ENCODE assay signal across 19 mouse cellular contexts in the genomic region with DNA sequence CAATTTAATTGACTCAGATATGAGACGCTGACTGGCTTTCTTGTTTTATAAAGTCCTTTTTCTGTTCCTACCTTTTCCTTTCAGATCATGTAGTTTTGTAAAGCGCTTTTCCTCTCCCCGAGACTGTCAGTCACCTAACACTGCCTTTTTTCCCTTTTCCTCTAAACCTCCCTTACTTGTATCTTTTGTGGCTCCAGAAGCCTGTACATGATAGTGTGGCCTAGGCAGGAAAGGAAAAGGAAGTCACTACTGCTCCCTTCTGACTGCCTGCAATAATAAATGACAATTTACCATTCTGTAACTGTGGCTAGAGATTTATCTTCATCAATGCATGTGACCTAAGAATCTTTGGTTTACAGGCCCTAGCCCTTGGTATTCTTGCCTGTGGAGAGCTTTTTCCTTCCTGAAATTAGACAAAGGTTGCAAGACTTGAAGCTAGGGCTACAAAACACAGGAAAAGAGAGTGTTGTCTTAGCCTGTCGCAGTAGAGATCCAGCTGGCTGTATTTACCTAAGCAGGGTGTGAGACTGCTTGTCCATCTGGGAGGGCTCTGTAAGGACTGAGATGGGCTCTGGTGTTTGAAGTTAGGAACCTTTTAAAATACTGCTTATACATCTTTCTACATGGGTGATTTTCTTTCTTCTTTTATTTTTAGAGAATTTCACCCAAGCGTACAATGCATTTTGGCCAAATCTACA. TPM values are rescaled to one million over a fixed set of nuclear protein-coding genes. Genes with fewer than 3 reads are reported as not detected.
DNase-seq lines count a peak whose midpoint lies in the region; ATAC-seq lines count a peak whose summit lies in the region.
"Had no signal": no experiment of that assay in that cellular context is flagged by ENCODE, and none has a peak within 500 bp of the region (broad histone marks: within the 10 kb centered on the region; RNA-seq: fewer than 3 reads in every experiment).

No protein-coding gene starts in this region.

- WGBS in heart, embryonic 14.5 days: 75% methylated on average over 5 of the region's 5 CpGs
- WGBS in midbrain, embryonic 10.5 days: 73% methylated on average over 5 of the region's 5 CpGs
- 80% methylated on average over 5 of the region's 5 CpGs for WGBS in midbrain, embryonic 14.5 days
- 70% methylated on average over 5 of the region's 5 CpGs for WGBS in forebrain, embryonic 13.5 days
- 65% methylated on average over 5 of the region's 5 CpGs for WGBS in midbrain, embryonic 15.5 days
- 72% methylated on average over 5 of the region's 5 CpGs for whole genome bisulfite sequencing in intestine, embryonic 16.5 days

- no peaks in the 10 kb centered on the region for H3K36me3 ChIP-seq in heart, embryonic 14.5 days (ENCODE audit: control insufficient read depth, insufficient read depth, low read length)
- H3K36me3 ChIP-seq in midbrain, embryonic 10.5 days: no peaks in the 10 kb centered on the region
- no peaks in the 10 kb centered on the region for H3K36me3 ChIP-seq in midbrain, embryonic 14.5 days (ENCODE audit: control insufficient read depth, insufficient read depth, low read length)
- no peaks in the 10 kb centered on the region for H3K36me3 ChIP-seq in forebrain, embryonic 13.5 days (ENCODE audit: poor library complexity, severe bottlenecking)
- H3K36me3 ChIP-seq in midbrain, embryonic 15.5 days (replicated peaks): no peaks in the 10 kb centered on the region
- no peaks in the 10 kb centered on the region for H3K36me3 ChIP-seq in intestine, embryonic 16.5 days (ENCODE audit: control insufficient read depth, insufficient read depth, low read length)
- H3K36me3 ChIP-seq: lung, embryonic 15.5 days; neural tube, embryonic 15.5 days had no signal

- peak; percentile 54; the same call in 1 of the 2 replicates for ATAC-seq in heart, embryonic 14.5 days (ENCODE audit: insufficient number of reproducible peaks, insufficient read depth, low FRiP score, low read depth)
- ATAC-seq in midbrain, embryonic 14.5 days (ENCODE audit: low FRiP score, low TSS enrichment): no peak
- peak; percentile 60 for ATAC-seq in forebrain, embryonic 13.5 days
- ATAC-seq in midbrain, embryonic 15.5 days (replicated peaks): 0 out of 2 replicates have a peak, but pooled peaks have one; percentile 38
- ATAC-seq in intestine, embryonic 16.5 days: no peak
- ATAC-seq: hindbrain, embryonic 16.5 days had no signal

- no peaks in the 10 kb centered on the region for H3K9me3 ChIP-seq in heart, embryonic 14.5 days (ENCODE audit: control insufficient read depth, low read length)
- no peaks in the 10 kb centered on the region for H3K9me3 ChIP-seq in midbrain, embryonic 10.5 days (replicated peaks)
- H3K9me3 ChIP-seq in midbrain, embryonic 14.5 days (ENCODE audit: control insufficient read depth, low read length): no peaks in the 10 kb centered on the region
- no peaks in the 10 kb centered on the region for H3K9me3 ChIP-seq in forebrain, embryonic 13.5 days (replicated peaks)
- H3K9me3 ChIP-seq in midbrain, embryonic 15.5 days: no peaks in the 10 kb centered on the region
- H3K9me3 ChIP-seq in intestine, embryonic 16.5 days (ENCODE audit: control insufficient read depth, low read length): no peaks in the 10 kb centered on the region
- H3K9me3 ChIP-seq: lung, embryonic 15.5 days; neural tube, embryonic 15.5 days had no signal

- H3K4me2 ChIP-seq in heart, embryonic 14.5 days (ENCODE audit: low read length): no peak overlapping the region
- no peak overlapping the region for H3K4me2 ChIP-seq in midbrain, embryonic 14.5 days (ENCODE audit: low read length)
- H3K4me2 ChIP-seq in forebrain, embryonic 13.5 days: no peak overlapping the region
- H3K4me2 ChIP-seq in midbrain, embryonic 15.5 days: no peak overlapping the region
- no peak overlapping the region for H3K4me2 ChIP-seq in intestine, embryonic 16.5 days (ENCODE audit: low read depth, low read length)
- H3K4me2 ChIP-seq: lung, embryonic 15.5 days; neural tube, embryonic 15.5 days had no signal

- H3K9ac ChIP-seq in heart, embryonic 14.5 days (ENCODE audit: low read length): no peak overlapping the region
- no peak overlapping the region for H3K9ac ChIP-seq in midbrain, embryonic 14.5 days (replicated peaks; ENCODE audit: low read length)
- no peak overlapping the region for H3K9ac ChIP-seq in forebrain, embryonic 13.5 days
- H3K9ac ChIP-seq in midbrain, embryonic 15.5 days: no peak overlapping the region
- H3K9ac ChIP-seq in intestine, embryonic 16.5 days (ENCODE audit: low read depth, low read length): no peak overlapping the region
- H3K9ac ChIP-seq: lung, embryonic 15.5 days; neural tube, embryonic 15.5 days had no signal

- DNase-seq in heart, postnatal 36 days: no peak
- DNase-seq in midbrain, embryonic 10.5 days (ENCODE audit: low spot score): no peak
- no peak for DNase-seq in midbrain, embryonic 14.5 days
- DNase-seq in layer of hippocampus, adult 11-12 months (ENCODE audit: low spot score): no peak
- DNase-seq: cerebellum, adult 9-10 months; heart, postnatal 14 days; kidney, adult 18-20 months; layer of hippocampus, postnatal 36 days; retina, postnatal 1 day; thymus, postnatal 4 days had no signal

- no peaks in the 10 kb centered on the region for H3K27me3 ChIP-seq in heart, embryonic 14.5 days (ENCODE audit: control insufficient read depth, insufficient read depth, low read length)
- no peaks in the 10 kb centered on the region for H3K27me3 ChIP-seq in midbrain, embryonic 10.5 days (ENCODE audit: low read depth, poor library complexity, severe bottlenecking)
- no peaks in the 10 kb centered on the region for H3K27me3 ChIP-seq in midbrain, embryonic 14.5 days (ENCODE audit: control insufficient read depth, insufficient read depth, low read length)
- H3K27me3 ChIP-seq in forebrain, embryonic 13.5 days: no peaks in the 10 kb centered on the region
- H3K27me3 ChIP-seq in midbrain, embryonic 15.5 days (replicated peaks): no peaks in the 10 kb centered on the region
- H3K27me3 ChIP-seq in intestine, embryonic 16.5 days (replicated peaks; ENCODE audit: control insufficient read depth, insufficient read depth, low read length): no peaks in the 10 kb centered on the region
- H3K27me3 ChIP-seq: lung, embryonic 15.5 days; neural tube, embryonic 15.5 days had no signal

- H3K4me3 ChIP-seq in heart, embryonic 14.5 days (ENCODE audit: control insufficient read depth in 1 of 2, insufficient read depth in 1 of 2, low read depth in 1 of 2, low read length in 2 of 2): no peak overlapping the region
- no peak overlapping the region for H3K4me3 ChIP-seq in midbrain, embryonic 10.5 days
- H3K4me3 ChIP-seq in midbrain, embryonic 14.5 days (replicated peaks; ENCODE audit: low read depth, low read length): no peak overlapping the region
- H3K4me3 ChIP-seq in forebrain, embryonic 13.5 days: no peak overlapping the region
- H3K4me3 ChIP-seq in midbrain, embryonic 15.5 days: no peak overlapping the region
- H3K4me3 ChIP-seq in intestine, embryonic 16.5 days (ENCODE audit: low read length): no peak overlapping the region
- H3K4me3 ChIP-seq: erythroblast, embryonic 14.5 days; lung, embryonic 15.5 days; myocyte; neural tube, embryonic 15.5 days had no signal

- H3K27ac ChIP-seq in heart, embryonic 14.5 days (replicated peaks in 1 of 2; ENCODE audit: control insufficient read depth in 1 of 2, insufficient read depth in 1 of 2, low read depth in 2 of 2, low read length in 2 of 2): peak overlapping the region in 1 of 2 experiments; percentile 43; a peak in 2 of 4 replicates
- peak overlapping the region; percentile 64 for H3K27ac ChIP-seq in midbrain, embryonic 10.5 days (replicated peaks)
- no peak overlapping the region for H3K27ac ChIP-seq in midbrain, embryonic 14.5 days (replicated peaks; ENCODE audit: low read depth, low read length)
- H3K27ac ChIP-seq in forebrain, embryonic 13.5 days: peak overlapping the region; percentile 44; the same call in 1 of the 2 replicates
- H3K27ac ChIP-seq in midbrain, embryonic 15.5 days: peak overlapping the region; percentile 46
- H3K27ac ChIP-seq in intestine, embryonic 16.5 days (ENCODE audit: low read length): no peak overlapping the region
- H3K27ac ChIP-seq: lung, embryonic 15.5 days; neural tube, embryonic 15.5 days had no signal

- intact Hi-C loops in heart, postnatal 36 days (cut with DNase I): no loop called here

- no peaks in the 10 kb centered on the region for H3K4me1 ChIP-seq in heart, embryonic 14.5 days (ENCODE audit: control insufficient read depth in 2 of 2, insufficient read depth in 2 of 2, low read length in 2 of 2)
- H3K4me1 ChIP-seq in midbrain, embryonic 10.5 days: peaks cover 8% of the 10 kb centered on the region
- H3K4me1 ChIP-seq in midbrain, embryonic 14.5 days (ENCODE audit: control insufficient read depth, insufficient read depth, low read length): no peaks in the 10 kb centered on the region
- H3K4me1 ChIP-seq in forebrain, embryonic 13.5 days: peaks cover 7% of the 10 kb centered on the region; the same call in 1 of the 2 replicates
- H3K4me1 ChIP-seq in midbrain, embryonic 15.5 days: no peaks in the 10 kb centered on the region
- no peaks in the 10 kb centered on the region for H3K4me1 ChIP-seq in intestine, embryonic 16.5 days (ENCODE audit: control insufficient read depth, insufficient read depth, low read length)
- H3K4me1 ChIP-seq: lung, embryonic 15.5 days; neural tube, embryonic 15.5 days had no signal

RNA-seq across cellular contexts. Expression of gene Pou5f2, which starts 33.4 kb away (rescaled TPM):
- 0.66 and 1.3 TPM in 2 replicates for polyA plus RNA-seq in heart, embryonic 14.5 days (2014; fragmentation: Nextera tagmentation; extraction: Ambion mirVana)
- under 1 TPM in 1 of 2 experiments, not detected in 1; 0.22 TPM for total RNA-seq in heart, postnatal 36 days (2021)
- polyA plus RNA-seq in midbrain, embryonic 10.5 days (2016; fragmentation: Nextera tagmentation; extraction: Ambion mirVana): 1.1 and 1.4 TPM in 2 replicates
- polyA plus RNA-seq in midbrain, embryonic 14.5 days (2014; fragmentation: Nextera tagmentation; extraction: Ambion mirVana): 0.62 and 0.86 TPM in 2 replicates
- 2.1 and 2.4 TPM in 2 replicates for polyA plus RNA-seq in forebrain, embryonic 13.5 days (2015; fragmentation: Nextera tagmentation; extraction: Ambion mirVana)
- 1.2 and 1.3 TPM in 2 replicates for polyA plus RNA-seq in midbrain, embryonic 15.5 days (2015; fragmentation: Nextera tagmentation; extraction: Ambion mirVana)
- 0.43 and 1.0 TPM in 2 replicates for polyA plus RNA-seq in intestine, embryonic 16.5 days (2015; fragmentation: Nextera tagmentation; extraction: Ambion mirVana)
- polyA plus RNA-seq: erythroblast, embryonic 14.5 days had no signal

Comparison
In these comparisons a context has a peak if more than half of its experiments do, and no peak if none do; other contexts are left out.
1. ATAC-seq: peak in heart, embryonic 14.5 days (single experiment), forebrain, embryonic 13.5 days (single experiment) and midbrain, embryonic 15.5 days (single experiment); none in midbrain, embryonic 14.5 days (single experiment) and intestine, embryonic 16.5 days (single experiment).
2. H3K27ac ChIP-seq: peak in midbrain, embryonic 10.5 days (single experiment), forebrain, embryonic 13.5 days (single experiment) and midbrain, embryonic 15.5 days (single experiment); none in midbrain, embryonic 14.5 days (single experiment) and intestine, embryonic 16.5 days (single experiment).